Mouse (Mus musculus) left cerebral cortex, adult 2 months (tissue): Measurements from ENCODE around the gene Scnm1. TPM values are rescaled to one million over a fixed set of nuclear protein-coding genes. Genes with fewer than 3 reads are reported as not detected.
A peak's percentile ranks its signal among the peaks of the same experiment; 100 is the strongest.

Source experiments
- DNase-seq, 2 experiments: peaks; one replicate each; pipeline ENCODE4 v3.0.0; 2021 to 2022; ENCODE audit warnings: low spot score in 2 of 2, mixed read lengths in 1 of 2; ENCODE audit errors: extremely low spot score in 1 of 2
- H3K27ac ChIP-seq: fragments of 200-600 bp; 2 replicates; pipeline ENCODE4 v1.8.1; 2022
- H3K4me3 ChIP-seq: fragments of 200-600 bp; 2 replicates; pipeline ENCODE4 v1.8.1; 2022
- CTCF ChIP-seq: fragments of 200-600 bp; IDR thresholded peaks from 2 replicates; pipeline ENCODE4 v1.8.1; 2022; ENCODE audit warnings: antibody characterized with exemption, mild to moderate bottlenecking, moderate library complexity
- intact Hi-C: fragments of 180-260 bp; cut with DNase I; formaldehyde crosslinking; loops from one replicate; pipeline ENCODE4 v1.15.1; 2025
- long read RNA-seq, 2 experiments: library from polyadenylated mRNA; stranded (forward); transcript quantifications; one replicate each; pipeline ENCODE4 v2.0.0; 2021; ENCODE audit warnings: borderline mapping rate in 2 of 2
- total RNA-seq, 2 experiments: library from RNA; stranded (reverse); gene quantifications; 2 replicates each; pipeline ENCODE4 v1.2.3; 2021

The Scnm1 gene
- total RNA-seq, result 10 to 100 TPM; 45.6 to 49.7 TPM
- long read RNA-seq, experiment 1, partial matches to known transcripts, result 1 of 13 reads
- long read RNA-seq, experiment 1, other reads (novel, unspliced or antisense), result 6 of 13 reads
- long read RNA-seq, experiment 2, partial matches to known transcripts, result 0 of 11 reads
- long read RNA-seq, experiment 2, other reads (novel, unspliced or antisense), result 5 of 11 reads

GRCm38 (mm10) chr3:95133680-95134101 is at the start of gene Scnm1, which contains the start of gene Lysmd1:
TSS of gene Scnm1 (minus strand) at chr3:95134011.
TSS of gene Lysmd1 (plus strand) at chr3:95134088.
- intact Hi-C loops, result no loop called here
- Histone ChIP-seq H3K27ac (peak within 1 kb of the TSS; percentile 90), H3K4me3 (peak within 1 kb of the TSS; percentile 67)
- peak; percentile 15 for TF ChIP-seq CTCF
- DNase-seq, result peak; percentile 83 to 89

- Histone ChIP-seq H3K27ac (no peak overlapping the region), H3K4me3 (no peak overlapping the region)
- TF ChIP-seq CTCF, result no peak
- intact Hi-C loops, result loop anchor here (2.0 kb wide), 1 partner anchor 19 kb away; no protein-coding TSS in a partner anchor
- no peak for DNase-seq
Measured at GRCm38 (mm10) chr3:95181841-95182240, 48.0 kb upstream of the Scnm1 start.

- Histone ChIP-seq H3K27ac (no peak overlapping the region), H3K4me3 (no peak overlapping the region)
- no peak for TF ChIP-seq CTCF
- no peak for DNase-seq
- intact Hi-C loops, result no loop called here
Measured at GRCm38 (mm10) chr3:95179890-95180289, 46.1 kb upstream of the Scnm1 start.

GRCm38 (mm10) chr3:95178948-95179347 is 45.1 kb upstream of the Scnm1 start:
- Histone ChIP-seq H3K27ac (no peak overlapping the region), H3K4me3 (no peak overlapping the region)
- no peak for TF ChIP-seq CTCF
- intact Hi-C loops, result no loop called here
- DNase-seq, result no peak

GRCm38 (mm10) chr3:95177583-95177982 is 43.8 kb upstream of the Scnm1 start:
- no peak for TF ChIP-seq CTCF
- DNase-seq, result no peak
- no peak overlapping the region for H3K4me3 ChIP-seq
- no peak overlapping the region for H3K27ac ChIP-seq
- intact Hi-C loops, result no loop called here

- intact Hi-C loops, result no loop called here
- Histone ChIP-seq H3K4me3 (no peak overlapping the region), H3K27ac (no peak overlapping the region)
- no peak for DNase-seq
- TF ChIP-seq CTCF, result no peak
Measured at GRCm38 (mm10) chr3:95176500-95176899, 42.7 kb upstream of the Scnm1 start.

- H3K27ac ChIP-seq, result no peak overlapping the region
- DNase-seq, result peak; percentile 62 to 79
- TF ChIP-seq CTCF, result peak; percentile 88
- intact Hi-C loops, result loop anchor here (1.0 kb wide), 1 partner anchor 32 kb away; the partner anchor contains the start of gene Tnfaip8l2
- H3K4me3 ChIP-seq, result peak overlapping the region; percentile 32
Measured at GRCm38 (mm10) chr3:95174011-95174592, 40.3 kb upstream of the Scnm1 start.

GRCm38 (mm10) chr3:95173256-95173949 is 39.6 kb upstream of the Scnm1 start:
- Histone ChIP-seq H3K4me3 (peak overlapping the region; percentile 32), H3K27ac (no peak overlapping the region)
- no peak for DNase-seq
- TF ChIP-seq CTCF, result no peak
- intact Hi-C loops, result no loop called here

GRCm38 (mm10) chr3:95172526-95173255 is 38.9 kb upstream of the Scnm1 start:
- TF ChIP-seq CTCF, result no peak
- Histone ChIP-seq H3K4me3 (no peak overlapping the region), H3K27ac (no peak overlapping the region)
- intact Hi-C loops, result no loop called here
- no peak for DNase-seq

GRCm38 (mm10) chr3:95171105-95171504 is 37.3 kb upstream of the Scnm1 start:
- DNase-seq, result no peak
- no peak for TF ChIP-seq CTCF
- intact Hi-C loops, result no loop called here
- H3K4me3 ChIP-seq, result no peak overlapping the region
- no peak overlapping the region for H3K27ac ChIP-seq

- TF ChIP-seq CTCF, result no peak
- intact Hi-C loops, result no loop called here
- Histone ChIP-seq H3K4me3 (no peak overlapping the region), H3K27ac (no peak overlapping the region)
- no peak for DNase-seq
Measured at GRCm38 (mm10) chr3:95169996-95170395, 36.2 kb upstream of the Scnm1 start.

- no peak for TF ChIP-seq CTCF
- intact Hi-C loops, result no loop called here
- DNase-seq, result no peak
- Histone ChIP-seq H3K27ac (no peak overlapping the region), H3K4me3 (no peak overlapping the region)
Measured at GRCm38 (mm10) chr3:95164840-95165239, 31.0 kb upstream of the Scnm1 start.
